Mouse (Mus musculus): ENCODE data around the gene Gm17018. TPM values are rescaled to one million over a fixed set of nuclear protein-coding genes. Genes with fewer than 3 reads are reported as not detected.

The Gm17018 gene
- polyA plus RNA-seq, 1 experiment, result 16.3 TPM

- Histone ChIP-seq H3K4me1 (ENCODE audit: control insufficient read depth, insufficient read depth, low read length) (no peaks in the 10 kb centered on the region), H3K27me3 (replicated peaks; ENCODE audit: control insufficient read depth, insufficient read depth, low read length) (no peaks in the 10 kb centered on the region), H3K36me3 (ENCODE audit: control insufficient read depth, insufficient read depth, low read length) (peaks cover 2% of the 10 kb centered on the region), H3K27ac (ENCODE audit: insufficient read depth, low read depth, low read length) (no peak overlapping the region), H3K4me3 (ENCODE audit: insufficient read depth, low read depth, low read length) (no peak overlapping the region)
- no peak for DNase-seq
- WGBS, result 66% methylated on average over 5 of the region's 5 CpGs
- no peak for TF ChIP-seq POLR2A (IDR thresholded peaks at IDR 0.05; ENCODE audit: low read depth, low read length)
- no peak for TF ChIP-seq CTCF (conservative IDR thresholded peaks at IDR 0.05; ENCODE audit: insufficient read depth, insufficient read length, low read depth, low read length)
Measured at GRCm38 (mm10) chr19:45529294-45529693, 31.1 kb upstream of the Gm17018 start.

- Histone ChIP-seq H3K4me3 (ENCODE audit: insufficient read depth, low read depth, low read length) (no peak overlapping the region), H3K27me3 (replicated peaks; ENCODE audit: control insufficient read depth, insufficient read depth, low read length) (no peaks in the 10 kb centered on the region), H3K27ac (ENCODE audit: insufficient read depth, low read depth, low read length) (no peak overlapping the region), H3K4me1 (ENCODE audit: control insufficient read depth, insufficient read depth, low read length) (no peaks in the 10 kb centered on the region), H3K36me3 (ENCODE audit: control insufficient read depth, insufficient read depth, low read length) (peaks cover 2% of the 10 kb centered on the region)
- WGBS, result 71% methylated on average over 15 of the region's 15 CpGs
- TF ChIP-seq POLR2A (IDR thresholded peaks at IDR 0.05; ENCODE audit: low read depth, low read length), result no peak
- no peak for TF ChIP-seq CTCF (conservative IDR thresholded peaks at IDR 0.05; ENCODE audit: insufficient read depth, insufficient read length, low read depth, low read length)
- no peak for DNase-seq
Measured at GRCm38 (mm10) chr19:45530200-45530995, 30.0 kb upstream of the Gm17018 start.

GRCm38 (mm10) chr19:45531554-45531953, 28.9 kb upstream of the Gm17018 start:
- 69% methylated on average over 6 of the region's 6 CpGs for WGBS
- H3K27me3 ChIP-seq (replicated peaks; ENCODE audit: control insufficient read depth, insufficient read depth, low read length), result no peaks in the 10 kb centered on the region
- TF ChIP-seq CTCF (conservative IDR thresholded peaks at IDR 0.05; ENCODE audit: insufficient read depth, insufficient read length, low read depth, low read length), result no peak
- no peak for TF ChIP-seq POLR2A (IDR thresholded peaks at IDR 0.05; ENCODE audit: low read depth, low read length)
- H3K4me3 ChIP-seq (ENCODE audit: insufficient read depth, low read depth, low read length), result no peak overlapping the region
- H3K27ac ChIP-seq (ENCODE audit: insufficient read depth, low read depth, low read length), result no peak overlapping the region
- DNase-seq, result no peak
- H3K4me1 ChIP-seq (ENCODE audit: control insufficient read depth, insufficient read depth, low read length), result no peaks in the 10 kb centered on the region
- peaks cover 2% of the 10 kb centered on the region for H3K36me3 ChIP-seq (ENCODE audit: control insufficient read depth, insufficient read depth, low read length)

GRCm38 (mm10) chr19:45533617-45534016, 26.8 kb upstream of the Gm17018 start:
- Histone ChIP-seq H3K36me3 (ENCODE audit: control insufficient read depth, insufficient read depth, low read length) (no peaks in the 10 kb centered on the region; the same call in 1 of the 2 replicates), H3K4me1 (ENCODE audit: control insufficient read depth, insufficient read depth, low read length) (no peaks in the 10 kb centered on the region), H3K27ac (ENCODE audit: insufficient read depth, low read depth, low read length) (no peak overlapping the region), H3K27me3 (replicated peaks; ENCODE audit: control insufficient read depth, insufficient read depth, low read length) (no peaks in the 10 kb centered on the region), H3K4me3 (ENCODE audit: insufficient read depth, low read depth, low read length) (no peak overlapping the region)
- no peak for TF ChIP-seq POLR2A (IDR thresholded peaks at IDR 0.05; ENCODE audit: low read depth, low read length)
- no peak for TF ChIP-seq CTCF (conservative IDR thresholded peaks at IDR 0.05; ENCODE audit: insufficient read depth, insufficient read length, low read depth, low read length)
- no peak for DNase-seq
- WGBS, result 65% methylated on average over 7 of the region's 7 CpGs

- Histone ChIP-seq H3K27me3 (replicated peaks; ENCODE audit: control insufficient read depth, insufficient read depth, low read length) (no peaks in the 10 kb centered on the region), H3K4me3 (ENCODE audit: insufficient read depth, low read depth, low read length) (no peak overlapping the region), H3K36me3 (ENCODE audit: control insufficient read depth, insufficient read depth, low read length) (no peaks in the 10 kb centered on the region), H3K4me1 (ENCODE audit: control insufficient read depth, insufficient read depth, low read length) (no peaks in the 10 kb centered on the region), H3K27ac (ENCODE audit: insufficient read depth, low read depth, low read length) (no peak overlapping the region)
- TF ChIP-seq POLR2A (IDR thresholded peaks at IDR 0.05; ENCODE audit: low read depth, low read length) (no peak), CTCF (conservative IDR thresholded peaks at IDR 0.05; ENCODE audit: insufficient read depth, insufficient read length, low read depth, low read length) (no peak)
- no peak for DNase-seq
- 57% methylated on average over 8 of the region's 8 CpGs for WGBS
Measured at GRCm38 (mm10) chr19:45535214-45535735, 25.1 kb upstream of the Gm17018 start.

GRCm38 (mm10) chr19:45535929-45536328, 24.5 kb upstream of the Gm17018 start:
- no peak for TF ChIP-seq CTCF (conservative IDR thresholded peaks at IDR 0.05; ENCODE audit: insufficient read depth, insufficient read length, low read depth, low read length)
- no peak for TF ChIP-seq POLR2A (IDR thresholded peaks at IDR 0.05; ENCODE audit: low read depth, low read length)
- DNase-seq, result no peak
- Histone ChIP-seq H3K4me1 (ENCODE audit: control insufficient read depth, insufficient read depth, low read length) (no peaks in the 10 kb centered on the region), H3K36me3 (ENCODE audit: control insufficient read depth, insufficient read depth, low read length) (no peaks in the 10 kb centered on the region), H3K27ac (ENCODE audit: insufficient read depth, low read depth, low read length) (no peak overlapping the region), H3K27me3 (replicated peaks; ENCODE audit: control insufficient read depth, insufficient read depth, low read length) (no peaks in the 10 kb centered on the region), H3K4me3 (ENCODE audit: insufficient read depth, low read depth, low read length) (no peak overlapping the region)
- 56% methylated on average over 6 of the region's 6 CpGs for WGBS

GRCm38 (mm10) chr19:45537505-45537904, 22.9 kb upstream of the Gm17018 start:
- TF ChIP-seq CTCF (conservative IDR thresholded peaks at IDR 0.05; ENCODE audit: insufficient read depth, insufficient read length, low read depth, low read length) (peak; percentile 84), POLR2A (IDR thresholded peaks at IDR 0.05; ENCODE audit: low read depth, low read length) (no peak)
- Histone ChIP-seq H3K36me3 (ENCODE audit: control insufficient read depth, insufficient read depth, low read length) (no peaks in the 10 kb centered on the region), H3K4me3 (ENCODE audit: insufficient read depth, low read depth, low read length) (no peak overlapping the region), H3K27ac (ENCODE audit: insufficient read depth, low read depth, low read length) (no peak overlapping the region), H3K4me1 (ENCODE audit: control insufficient read depth, insufficient read depth, low read length) (no peaks in the 10 kb centered on the region), H3K27me3 (replicated peaks; ENCODE audit: control insufficient read depth, insufficient read depth, low read length) (no peaks in the 10 kb centered on the region)
- DNase-seq, result peak; percentile 69
- WGBS, result 37% methylated on average over 1 of the region's 1 CpGs
